Mouse (Mus musculus) heart, embryonic 16.5 days (tissue): ENCODE data around the gene Mpp1. TPM values are rescaled to one million over a fixed set of nuclear protein-coding genes. Genes with fewer than 3 reads are reported as not detected.

Experiments used
- ATAC-seq: fragments of 200-750 bp; cut with Nextera tagmentation; replicated peaks from 2 replicates; pipeline ENCODE4 v1.8.0; 2017; ENCODE audit warnings: moderate number of reproducible peaks; ENCODE audit not compliant: insufficient read depth, low FRiP score; ENCODE audit errors: extremely low read depth
- H3K27ac ChIP-seq: fragments of 300-500 bp; sonication (generic); 2 replicates; pipeline ENCODE4 v1.5.1; 2014; ENCODE audit warnings: mild to moderate bottlenecking, low read length, control low read depth, moderate library complexity
- H3K27me3 ChIP-seq: fragments of 300-500 bp; sonication (generic); 2 replicates; pipeline ENCODE4 v1.6.1; 2014; ENCODE audit warnings: low read length, mixed read lengths; ENCODE audit not compliant: control insufficient read depth, insufficient read depth
- H3K36me3 ChIP-seq: fragments of 300-500 bp; sonication (generic); 2 replicates; pipeline ENCODE4 v1.6.1; 2014; ENCODE audit not compliant: control insufficient read depth, insufficient read depth
- H3K4me1 ChIP-seq: fragments of 300-500 bp; sonication (generic); 2 replicates; pipeline ENCODE4 v1.6.1; 2014; ENCODE audit warnings: low read length, mixed read lengths; ENCODE audit not compliant: control insufficient read depth, insufficient read depth
- H3K4me2 ChIP-seq: fragments of 300-500 bp; sonication (generic); 2 replicates; pipeline ENCODE4 v1.6.1; 2014; ENCODE audit warnings: low read depth, mild to moderate bottlenecking, control low read depth, low read length
- H3K4me3 ChIP-seq: fragments of 300-500 bp; sonication (generic); 2 replicates; pipeline ENCODE4 v1.5.1; 2014; ENCODE audit warnings: mild to moderate bottlenecking, control low read depth, low read length
- H3K9ac ChIP-seq: fragments of 300-500 bp; sonication (generic); 2 replicates; pipeline ENCODE4 v1.6.1; 2014; ENCODE audit warnings: low read length, control low read depth
- H3K9me3 ChIP-seq: fragments of 300-500 bp; sonication (generic); replicated peaks from 2 replicates; pipeline ENCODE4 v1.6.1; 2016; ENCODE audit warnings: low read length; ENCODE audit not compliant: control insufficient read depth
- WGBS: fragments of 180-500 bp; shearing (Covaris S2); extraction: QIAGEN DNeasy Blood & Tissue Kit; methylation state at CpG from one replicate; pipeline ENCODE4 v1.1.7; 2014; 5-methylcytosine and 5-hydroxymethylcytosine counted together
- polyA plus RNA-seq: library from polyadenylated mRNA; unstranded; fragments of >200 nt; fragmentation: Nextera tagmentation; extraction: Ambion mirVana; gene quantifications from 2 replicates; pipeline ENCODE4 v1.2.1, GENCODE M21; 2015

The Mpp1 gene
- polyA plus RNA-seq, 1 experiment from 2014 or later = 52.2 TPM

GRCm38 (mm10) chrX:75095369-75096162, 35.2 kb downstream of the Mpp1 start, which contains the start of gene Dkc1:
TSS of gene Dkc1 (plus strand) at chrX:75095854.
- ATAC-seq = peak; percentile 98
- Histone ChIP-seq H3K36me3 (peaks cover 5% of the 10 kb centered on the region; the same call in 1 of the 2 replicates), H3K4me2 (peak within 1 kb of the TSS; percentile 73), H3K4me3 (peak within 1 kb of the TSS; percentile 73), H3K9ac (peak within 1 kb of the TSS; percentile 78), H3K27ac (peak within 1 kb of the TSS; percentile 83), H3K9me3 (no peaks in the 10 kb centered on the region), H3K27me3 (no peaks in the 10 kb centered on the region), H3K4me1 (no peaks in the 10 kb centered on the region)
- WGBS = 10% methylated on average over 29 of the region's 29 CpGs

- Histone ChIP-seq H3K9ac (no peak overlapping the region), H3K27ac (no peak overlapping the region), H3K4me1 (no peaks in the 10 kb centered on the region), H3K4me2 (no peak overlapping the region), H3K4me3 (no peak overlapping the region), H3K27me3 (no peaks in the 10 kb centered on the region), H3K36me3 (no peaks in the 10 kb centered on the region), H3K9me3 (no peaks in the 10 kb centered on the region)
- no peak for ATAC-seq
- 21% methylated on average over 1 of the region's 1 CpGs for WGBS
These were observed 45.2 kb downstream of the Mpp1 start for GRCm38 (mm10) chrX:75085654-75086053.

- H3K27ac ChIP-seq = peak within 1 kb of the TSS; percentile 38
- peak within 1 kb of the TSS; percentile 63 for H3K4me2 ChIP-seq
- peak within 1 kb of the TSS; percentile 57 for H3K9ac ChIP-seq
- no peaks in the 10 kb centered on the region for H3K36me3 ChIP-seq
- no peaks in the 10 kb centered on the region for H3K9me3 ChIP-seq
- H3K4me1 ChIP-seq = no peaks in the 10 kb centered on the region
- no peaks in the 10 kb centered on the region for H3K27me3 ChIP-seq
- peak within 1 kb of the TSS; percentile 59 for H3K4me3 ChIP-seq
- peak; percentile 94 for ATAC-seq
- 10% methylated on average over 12 of the region's 17 CpGs for WGBS
These were observed 45.9 kb downstream of the Mpp1 start, which contains the start of gene Gab3 for GRCm38 (mm10) chrX:75084774-75085508. TSS of gene Gab3 (minus strand) at chrX:75085458.

- H3K4me2 ChIP-seq = peak overlapping the region; percentile 63
- no peaks in the 10 kb centered on the region for H3K9me3 ChIP-seq
- no peaks in the 10 kb centered on the region for H3K36me3 ChIP-seq
- ATAC-seq = peak; percentile 78
- H3K4me1 ChIP-seq = no peaks in the 10 kb centered on the region
- H3K27me3 ChIP-seq = no peaks in the 10 kb centered on the region
- peak overlapping the region; percentile 57 for H3K9ac ChIP-seq
- peak overlapping the region; percentile 38 for H3K27ac ChIP-seq
- H3K4me3 ChIP-seq = peak overlapping the region; percentile 59
- 17% methylated on average over 26 of the region's 26 CpGs for WGBS
These were observed 46.6 kb downstream of the Mpp1 start for GRCm38 (mm10) chrX:75083982-75084773.

- Histone ChIP-seq H3K4me1 (no peaks in the 10 kb centered on the region), H3K27me3 (no peaks in the 10 kb centered on the region), H3K9ac (no peak overlapping the region), H3K36me3 (no peaks in the 10 kb centered on the region), H3K27ac (no peak overlapping the region), H3K4me3 (no peak overlapping the region), H3K4me2 (no peak overlapping the region), H3K9me3 (no peaks in the 10 kb centered on the region)
- no peak for ATAC-seq
- WGBS = 65% methylated on average over 2 of the region's 2 CpGs
These were observed 48.5 kb downstream of the Mpp1 start for GRCm38 (mm10) chrX:75082351-75082750.

Other genes with a start within 250 kb of the Mpp1 start
- gene Gab3, start 45.6 kb downstream of the Mpp1 start, polyA plus RNA-seq = 4.0 and 4.9 TPM in 2 replicates
- gene Dkc1, start 35.2 kb downstream of the Mpp1 start, polyA plus RNA-seq = 68.9 and 82.9 TPM in 2 replicates
- gene Smim9, start 32.8 kb upstream of the Mpp1 start, polyA plus RNA-seq = not detected in 2 replicates